Comparison of ENCODE assay signal across 11 mouse cellular contexts in genomic region chr11:67468846-67469245, GRCm38 (mm10). TPM values are rescaled to one million over a fixed set of nuclear protein-coding genes. Genes with fewer than 3 reads are reported as not detected.
DNase-seq lines count a peak whose midpoint lies in the region; ATAC-seq lines count a peak whose summit lies in the region.
"Had no signal": no experiment of that assay in that cellular context is flagged by ENCODE, and none has a peak within 500 bp of the region (broad histone marks: within the 10 kb centered on the region; RNA-seq: fewer than 3 reads in every experiment).

No protein-coding gene starts in this region.

- no peak overlapping the region for H3K9ac ChIP-seq in hindbrain, embryonic 16.5 days (ENCODE audit: low read depth, low read length)
- H3K9ac ChIP-seq: lung, embryonic 15.5 days had no signal

- H3K27ac ChIP-seq in hindbrain, embryonic 16.5 days (ENCODE audit: low read depth, low read length): no peak overlapping the region
- H3K27ac ChIP-seq: lung, embryonic 15.5 days had no signal

- peak; percentile 68 for DNase-seq in gastrocnemius, adult 18-20 months (ENCODE audit: low spot score)
- no peak for DNase-seq in gastrocnemius, postnatal 14 days
- peak; percentile 32 for DNase-seq in urinary bladder, postnatal 14 days (ENCODE audit: low spot score)
- no peak for DNase-seq in urinary bladder, adult 2 months (ENCODE audit: low spot score)
- peak; percentile 16 for DNase-seq in heart, postnatal 4 days
- DNase-seq in frontal cortex, postnatal 36 days (ENCODE audit: low spot score in 2 of 2): no peak
- DNase-seq in cerebellum, adult 18-20 months: no peak
- DNase-seq: B cell, adult 2 months; cerebellum, adult 8-10 months had no signal

- H3K9me3 ChIP-seq in hindbrain, embryonic 16.5 days (ENCODE audit: control insufficient read depth, low read length): no peaks in the 10 kb centered on the region
- H3K9me3 ChIP-seq: lung, embryonic 15.5 days had no signal

- 70% methylated on average over 7 of the region's 7 CpGs for WGBS in hindbrain, embryonic 16.5 days

- intact Hi-C loops in gastrocnemius, postnatal 14 days (cut with DNase I; ENCODE audit: low total_unique reads): no loop called here

- ATAC-seq in hindbrain, embryonic 16.5 days: no peak

- no peaks in the 10 kb centered on the region for H3K36me3 ChIP-seq in hindbrain, embryonic 16.5 days (ENCODE audit: control insufficient read depth, insufficient read depth, low read length)
- H3K36me3 ChIP-seq: lung, embryonic 15.5 days had no signal

- H3K4me1 ChIP-seq in hindbrain, embryonic 16.5 days (ENCODE audit: control insufficient read depth, insufficient read depth, low read depth, low read length): no peaks in the 10 kb centered on the region
- H3K4me1 ChIP-seq: lung, embryonic 15.5 days had no signal

- H3K4me2 ChIP-seq in hindbrain, embryonic 16.5 days (ENCODE audit: low read length): no peak overlapping the region
- H3K4me2 ChIP-seq: lung, embryonic 15.5 days had no signal

- H3K27me3 ChIP-seq in hindbrain, embryonic 16.5 days (replicated peaks; ENCODE audit: control insufficient read depth, insufficient read depth, low read length): no peaks in the 10 kb centered on the region
- H3K27me3 ChIP-seq: lung, embryonic 15.5 days had no signal

- no peak overlapping the region for H3K4me3 ChIP-seq in hindbrain, embryonic 16.5 days (ENCODE audit: low read length)
- H3K4me3 ChIP-seq: lung, embryonic 15.5 days had no signal

RNA-seq across cellular contexts. Expression of gene Gas7, which starts 13.6 kb away (rescaled TPM):
- 1 to 10 TPM; 6.4 to 8.1 TPM for total RNA-seq in gastrocnemius, adult 18-20 months (2021)
- 10 to 100 TPM; 11.6 to 20.0 TPM for total RNA-seq in gastrocnemius, postnatal 14 days (2021)
- 10.5 and 16.2 TPM in 2 replicates for polyA plus RNA-seq in urinary bladder, adult 2 months (2012; rRNA removed)
- 10 to 100 TPM; 22.0 to 24.5 TPM for total RNA-seq in heart, postnatal 4 days (2021)
- polyA plus RNA-seq in hindbrain, embryonic 16.5 days (2015; fragmentation: Nextera tagmentation; extraction: Ambion mirVana): 31.0 and 34.8 TPM in 2 replicates

Comparison
In these comparisons a context has a peak if more than half of its experiments do, and no peak if none do; other contexts are left out.
1. DNase-seq: peak in gastrocnemius, adult 18-20 months (single experiment), urinary bladder, postnatal 14 days (single experiment) and heart, postnatal 4 days (single experiment); none in gastrocnemius, postnatal 14 days (single experiment), urinary bladder, adult 2 months (single experiment), frontal cortex, postnatal 36 days (0 of 2) and cerebellum, adult 18-20 months (0 of 2).